Mouse (Mus musculus): ENCODE results near the gene Shroom1. TPM values are rescaled to one million over a fixed set of nuclear protein-coding genes. Genes with fewer than 3 reads are reported as not detected.

The Shroom1 gene
- total RNA-seq, 2 experiments from 2014 or later: 3.5 to 4.4 TPM

- no peak for DNase-seq
Observed at GRCm38 (mm10) chr11:53481088-53481730, 24.2 kb downstream of the Shroom1 start.

GRCm38 (mm10) chr11:53483159-53483891 is 26.3 kb downstream of the Shroom1 start:
- DNase-seq: no peak

- DNase-seq: no peak
Observed at GRCm38 (mm10) chr11:53485719-53486118, 28.7 kb downstream of the Shroom1 start.

GRCm38 (mm10) chr11:53486351-53486750 is 29.3 kb downstream of the Shroom1 start:
- DNase-seq: no peak

- DNase-seq: no peak
Observed at GRCm38 (mm10) chr11:53486822-53487594, 30.0 kb downstream of the Shroom1 start.

- no peak for DNase-seq
Observed at GRCm38 (mm10) chr11:53489007-53489406, 32.0 kb downstream of the Shroom1 start.

GRCm38 (mm10) chr11:53489421-53489820 is 32.4 kb downstream of the Shroom1 start:
- DNase-seq: no peak

GRCm38 (mm10) chr11:53491954-53492401 is 35.0 kb downstream of the Shroom1 start:
- DNase-seq: no peak

- no peak for DNase-seq
Observed at GRCm38 (mm10) chr11:53493243-53493955, 36.4 kb downstream of the Shroom1 start.

GRCm38 (mm10) chr11:53495417-53495816 is 38.4 kb downstream of the Shroom1 start:
- DNase-seq: no peak

- DNase-seq: no peak
Observed at GRCm38 (mm10) chr11:53496946-53497345, 39.9 kb downstream of the Shroom1 start.

- DNase-seq: no peak
Observed at GRCm38 (mm10) chr11:53500569-53500968, 43.6 kb downstream of the Shroom1 start.

- DNase-seq: no peak
Observed at GRCm38 (mm10) chr11:53502039-53502765, 45.2 kb downstream of the Shroom1 start.

- no peak for DNase-seq
Observed at GRCm38 (mm10) chr11:53503738-53504137, 46.7 kb downstream of the Shroom1 start.

GRCm38 (mm10) chr11:53504376-53504775 is 47.4 kb downstream of the Shroom1 start:
- no peak for DNase-seq

- DNase-seq: no peak
Observed at GRCm38 (mm10) chr11:53505026-53505663, 48.1 kb downstream of the Shroom1 start.

- no peak for DNase-seq
Observed at GRCm38 (mm10) chr11:53507098-53507805, 50.2 kb downstream of the Shroom1 start.

- DNase-seq: no peak
Observed at GRCm38 (mm10) chr11:53508152-53508551, 51.1 kb downstream of the Shroom1 start.

- DNase-seq: no peak
Observed at GRCm38 (mm10) chr11:53508591-53508990, 51.6 kb downstream of the Shroom1 start.

GRCm38 (mm10) chr11:53510351-53510750 is 53.3 kb downstream of the Shroom1 start:
- no peak for DNase-seq
